ENCODE assay signal across 7 mouse cellular contexts in genomic region chrX:94212264-94212596, GRCm38 (mm10). TPM values are rescaled to one million over a fixed set of nuclear protein-coding genes. Genes with fewer than 3 reads are reported as not detected.
DNase-seq lines count a peak whose midpoint lies in the region; ATAC-seq and TF ChIP-seq lines count a peak whose summit lies in the region.

No protein-coding gene starts in this region.

- no peak for TF ChIP-seq CTCF in testis, adult 2 months (IDR thresholded peaks at IDR 0.05; ENCODE audit: control insufficient read depth, insufficient read depth, insufficient replicate concordance, low read depth, low read length)
- TF ChIP-seq CTCF in stomach, postnatal 0 days (IDR thresholded peaks at IDR 0.05; ENCODE audit: low read depth) = no peak

- under 1% methylated on average over 12 of the region's 12 CpGs for WGBS in forebrain, embryonic 13.5 days
- 1% methylated on average over 12 of the region's 12 CpGs for WGBS in liver, embryonic 13.5 days (ENCODE audit: insufficient replicate concordance)
- under 1% methylated on average over 12 of the region's 12 CpGs for WGBS in stomach, postnatal 0 days

- H3K9ac ChIP-seq in forebrain, embryonic 13.5 days = peak overlapping the region; percentile 82
- peak overlapping the region; percentile 87 for H3K9ac ChIP-seq in liver, embryonic 13.5 days
- peak overlapping the region; percentile 71 for H3K9ac ChIP-seq in stomach, postnatal 0 days (ENCODE audit: low read length)

- no peak for TF ChIP-seq EP300 in stomach, postnatal 0 days (optimal IDR thresholded peaks at IDR 0.05)

- no peak for TF ChIP-seq POLR2A in testis, adult 2 months (IDR thresholded peaks at IDR 0.05; ENCODE audit: control insufficient read depth, low read depth, low read length)

- H3K27ac ChIP-seq in testis, adult 2 months (ENCODE audit: control insufficient read depth, insufficient read depth, low read depth, low read length) = peak overlapping the region; percentile 74
- peak overlapping the region; percentile 59 for H3K27ac ChIP-seq in forebrain, embryonic 13.5 days
- H3K27ac ChIP-seq in liver, embryonic 13.5 days = peak overlapping the region; percentile 64
- H3K27ac ChIP-seq in stomach, postnatal 0 days (replicated peaks) = peak overlapping the region; percentile 75

- H3K4me2 ChIP-seq in forebrain, embryonic 13.5 days = peak overlapping the region; percentile 67
- H3K4me2 ChIP-seq in liver, embryonic 13.5 days = peak overlapping the region; percentile 69
- H3K4me2 ChIP-seq in stomach, postnatal 0 days (replicated peaks; ENCODE audit: low read depth) = peak overlapping the region; percentile 58

- no peaks in the 10 kb centered on the region for H3K9me3 ChIP-seq in forebrain, embryonic 13.5 days (replicated peaks)
- H3K9me3 ChIP-seq in liver, embryonic 13.5 days (replicated peaks) = no peaks in the 10 kb centered on the region
- H3K9me3 ChIP-seq in stomach, postnatal 0 days (ENCODE audit: control insufficient read depth, low read length) = no peaks in the 10 kb centered on the region

- DNase-seq in testis, postnatal 14 days (ENCODE audit: low spot score) = no peak
- DNase-seq in liver, embryonic 13.5 days = no peak
- DNase-seq in stomach, postnatal 0 days (ENCODE audit: low spot score) = no peak
- DNase-seq in gastrocnemius, adult 8-10 months (ENCODE audit: low spot score in 2 of 2) = no peak
- DNase-seq in embryo, embryonic 9.5 days (ENCODE audit: extremely low spot score) = no peak

- no peaks in the 10 kb centered on the region for H3K27me3 ChIP-seq in testis, adult 2 months (ENCODE audit: control insufficient read depth, insufficient read depth, low read length)
- no peaks in the 10 kb centered on the region for H3K27me3 ChIP-seq in forebrain, embryonic 13.5 days
- H3K27me3 ChIP-seq in liver, embryonic 13.5 days = no peaks in the 10 kb centered on the region
- no peaks in the 10 kb centered on the region for H3K27me3 ChIP-seq in stomach, postnatal 0 days (ENCODE audit: control insufficient read depth, insufficient read depth, low read length)

- H3K36me3 ChIP-seq in testis, adult 2 months (ENCODE audit: control insufficient read depth, insufficient read depth, low read length) = no peaks in the 10 kb centered on the region
- peaks cover 33% of the 10 kb centered on the region for H3K36me3 ChIP-seq in forebrain, embryonic 13.5 days (ENCODE audit: poor library complexity, severe bottlenecking)
- peaks cover 33% of the 10 kb centered on the region for H3K36me3 ChIP-seq in liver, embryonic 13.5 days
- H3K36me3 ChIP-seq in stomach, postnatal 0 days (ENCODE audit: control insufficient read depth, insufficient read depth, low read length) = no peaks in the 10 kb centered on the region; the same call in 1 of the 2 replicates

- peak; percentile 70; the same call in 1 of the 2 replicates for ATAC-seq in forebrain, embryonic 13.5 days
- peak; percentile 47 for ATAC-seq in liver, embryonic 13.5 days (ENCODE audit: low read depth)
- ATAC-seq in stomach, postnatal 0 days (ENCODE audit: low FRiP score, low TSS enrichment) = peak; percentile 69

- H3K4me1 ChIP-seq in testis, adult 2 months (ENCODE audit: control insufficient read depth, insufficient read depth, low read length) = no peaks in the 10 kb centered on the region
- no peaks in the 10 kb centered on the region for H3K4me1 ChIP-seq in forebrain, embryonic 13.5 days
- peaks cover 9% of the 10 kb centered on the region for H3K4me1 ChIP-seq in liver, embryonic 13.5 days (replicated peaks)
- H3K4me1 ChIP-seq in stomach, postnatal 0 days (replicated peaks; ENCODE audit: control insufficient read depth, insufficient read depth) = no peaks in the 10 kb centered on the region

- H3K4me3 ChIP-seq in testis, adult 2 months (ENCODE audit: control insufficient read depth, low read depth, low read length) = peak overlapping the region; percentile 93
- H3K4me3 ChIP-seq in forebrain, embryonic 13.5 days = peak overlapping the region; percentile 74
- H3K4me3 ChIP-seq in liver, embryonic 13.5 days (replicated peaks) = peak overlapping the region; percentile 83
- H3K4me3 ChIP-seq in stomach, postnatal 0 days (ENCODE audit: low read depth, low read length) = peak overlapping the region; percentile 61

RNA-seq across cellular contexts. Expression of gene Eif2s3x, which starts 0.4 kb away (rescaled TPM):
- polyA plus RNA-seq in testis, adult 2 months (2012; rRNA removed) = 3.8 and 3.9 TPM in 2 replicates
- polyA plus RNA-seq in forebrain, embryonic 13.5 days (2015; fragmentation: Nextera tagmentation; extraction: Ambion mirVana) = 90.6 and 97.2 TPM in 2 replicates
- 52.6 and 71.1 TPM in 2 replicates for polyA plus RNA-seq in liver, embryonic 13.5 days (2015; fragmentation: Nextera tagmentation; extraction: Ambion mirVana)
- 37.0 and 38.8 TPM in 2 replicates for polyA plus RNA-seq in stomach, postnatal 0 days (2015; fragmentation: Nextera tagmentation; extraction: Ambion mirVana)
- 100 to 1,000 TPM in 2 of 4 experiments, 10 to 100 TPM in 2; 79.7 to 155 (median 99.2) TPM for total RNA-seq in gastrocnemius, adult 8-10 months (2022)

RNA-seq across cellular contexts. Expression of gene Klhl15, which starts 22.2 kb away (rescaled TPM):
- polyA plus RNA-seq in testis, adult 2 months (2012; rRNA removed) = 18.8 and 19.4 TPM in 2 replicates
- polyA plus RNA-seq in forebrain, embryonic 13.5 days (2015; fragmentation: Nextera tagmentation; extraction: Ambion mirVana) = 8.9 and 9.3 TPM in 2 replicates
- 3.8 and 4.8 TPM in 2 replicates for polyA plus RNA-seq in liver, embryonic 13.5 days (2015; fragmentation: Nextera tagmentation; extraction: Ambion mirVana)
- 5.6 and 5.9 TPM in 2 replicates for polyA plus RNA-seq in stomach, postnatal 0 days (2015; fragmentation: Nextera tagmentation; extraction: Ambion mirVana)
- total RNA-seq in gastrocnemius, adult 8-10 months (2022) = 1 to 10 TPM; 4.6 to 5.4 (median 4.7) TPM
